Mouse (Mus musculus) mouse trophoblast stem cell (cell line): ENCODE measurements around the gene Vmn2r22.
"Not testable (repeated sequence)": the region's sequence is repeated elsewhere in the genome, so short reads cannot be mapped to it uniquely, and the experiment has no call there.

ENCODE experiments used
- in situ Hi-C, 2 experiments: fragments of 300-500 bp; cut with MseI, MboI; formaldehyde crosslinking; loops; 2 replicates in 1 of 2; 3 replicates in 1 of 2; pipeline ENCODE4 v1.15.1; 2025

Vmn2r22 gene

GRCm38 (mm10) chr6:123650625-123651024 is at the start of gene Vmn2r22:
TSS of gene Vmn2r22 (minus strand) at chr6:123650725.
- in situ Hi-C loops, result not testable (repeated sequence)

GRCm38 (mm10) chr6:123697213-123697612 is 46.7 kb upstream of the Vmn2r22 start:
- in situ Hi-C loops, result no loop called here

DNA sequence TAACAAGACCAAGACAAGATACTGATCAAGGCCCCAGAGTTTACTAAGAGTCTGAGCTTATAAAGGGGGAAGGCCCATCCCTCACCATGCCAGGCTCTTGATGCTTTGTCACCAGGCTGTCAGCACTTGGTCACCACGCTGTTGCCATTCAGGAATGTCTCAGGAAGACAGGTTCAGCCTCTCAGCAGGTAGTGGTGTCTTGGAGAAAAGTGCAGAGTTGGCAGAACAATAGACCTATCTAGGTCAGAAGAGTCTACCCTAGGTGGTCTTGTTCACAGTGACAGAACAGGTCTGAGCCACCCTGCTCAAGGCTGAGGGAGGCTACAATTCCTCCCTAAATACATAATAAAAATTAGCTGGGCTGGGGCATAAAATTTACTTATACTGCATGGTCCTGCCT is 46.1 kb upstream of the Vmn2r22 start:
- in situ Hi-C loops, result not testable (repeated sequence)

DNA sequence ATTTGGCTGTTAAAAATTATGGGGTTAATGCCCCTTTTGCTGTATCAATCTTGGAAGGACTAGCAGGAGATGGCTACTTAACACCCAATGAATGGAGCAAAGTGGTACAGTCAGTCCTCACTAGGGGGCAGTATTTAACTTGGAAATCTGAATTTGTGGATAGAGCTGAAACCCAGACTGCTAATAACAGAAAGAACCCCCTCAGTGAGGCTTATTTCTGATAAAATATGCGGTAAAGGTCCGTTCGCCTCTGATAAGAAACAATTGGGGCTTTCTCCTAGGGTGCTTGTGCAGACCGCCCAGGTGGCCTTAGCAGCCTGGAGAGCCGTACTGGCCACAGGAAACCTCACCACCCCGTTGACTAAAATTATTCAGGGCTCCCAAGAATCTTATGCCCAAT is 6.5 kb upstream of the Vmn2r22 start:
- in situ Hi-C loops, result no loop called here

GRCm38 (mm10) chr6:123639394-123639793 is 11.1 kb downstream of the Vmn2r22 start:
- in situ Hi-C loops, result not testable (repeated sequence)

DNA sequence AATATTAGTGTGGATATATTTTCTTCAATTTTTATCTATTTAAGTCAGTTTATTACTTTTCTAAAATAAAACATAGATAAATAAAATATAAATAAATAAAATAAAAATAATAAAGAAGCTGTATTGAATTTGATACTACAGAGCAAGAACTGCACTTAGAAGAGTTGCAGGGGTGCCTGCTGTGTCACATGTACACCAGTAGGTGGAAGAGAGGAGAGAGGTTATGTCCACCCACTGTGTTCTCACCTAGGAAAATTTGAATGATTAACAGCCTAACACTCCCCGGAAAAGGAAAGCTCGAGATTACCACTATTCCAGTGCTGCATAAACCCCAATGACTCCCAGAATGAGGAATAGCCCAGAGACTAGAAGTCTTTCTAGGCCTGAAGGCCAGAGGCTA is 26.7 kb downstream of the Vmn2r22 start:
- in situ Hi-C loops, result not testable (repeated sequence)

DNA sequence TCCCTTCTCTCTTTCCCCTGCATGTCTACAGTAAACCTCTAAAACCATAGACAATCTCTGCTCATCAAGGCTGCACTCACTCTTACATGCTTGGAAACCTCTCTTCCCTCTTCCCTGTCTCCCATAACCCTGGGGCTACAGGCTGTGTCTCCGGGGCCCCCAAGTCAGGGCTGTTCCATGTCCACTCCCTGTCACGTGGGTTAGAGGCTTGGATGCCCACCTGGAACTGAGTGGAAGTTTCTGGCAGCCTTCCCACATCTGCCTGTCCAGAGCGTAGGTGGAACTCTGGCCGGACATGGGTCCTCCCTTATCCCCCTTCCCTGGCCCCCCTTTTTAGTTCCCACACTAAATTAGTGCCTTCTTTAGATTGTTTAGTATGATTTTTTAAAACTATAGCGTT is 62.2 kb downstream of the Vmn2r22 start:
- in situ Hi-C loops, result not testable (repeated sequence)

DNA sequence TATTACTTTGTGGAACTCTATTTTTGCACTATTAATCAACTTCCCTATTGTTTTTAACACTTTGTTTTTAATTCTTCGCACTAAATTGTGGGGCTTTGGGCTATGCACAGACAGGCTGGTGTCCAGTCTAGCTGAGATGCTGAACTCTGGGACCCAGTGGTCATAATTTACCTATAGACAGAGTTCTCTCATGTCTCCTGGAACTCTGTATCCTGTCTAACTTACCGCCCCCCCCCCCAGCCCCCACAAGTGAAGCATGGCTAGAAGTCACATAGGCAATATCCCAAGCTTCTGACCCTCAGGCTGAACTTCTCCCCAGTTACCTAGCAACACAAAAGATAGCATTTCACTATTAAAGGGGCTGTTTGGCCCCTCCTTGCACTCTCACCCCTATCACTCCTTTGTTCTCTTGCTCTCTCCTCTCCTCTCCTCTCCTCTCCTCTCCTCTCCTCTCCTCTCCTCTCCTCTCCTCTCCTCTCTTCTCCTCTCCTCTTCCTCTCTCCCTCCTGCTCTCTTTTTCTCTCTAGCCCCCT is 62.7 kb downstream of the Vmn2r22 start:
- in situ Hi-C loops, result not testable (repeated sequence)

DNA sequence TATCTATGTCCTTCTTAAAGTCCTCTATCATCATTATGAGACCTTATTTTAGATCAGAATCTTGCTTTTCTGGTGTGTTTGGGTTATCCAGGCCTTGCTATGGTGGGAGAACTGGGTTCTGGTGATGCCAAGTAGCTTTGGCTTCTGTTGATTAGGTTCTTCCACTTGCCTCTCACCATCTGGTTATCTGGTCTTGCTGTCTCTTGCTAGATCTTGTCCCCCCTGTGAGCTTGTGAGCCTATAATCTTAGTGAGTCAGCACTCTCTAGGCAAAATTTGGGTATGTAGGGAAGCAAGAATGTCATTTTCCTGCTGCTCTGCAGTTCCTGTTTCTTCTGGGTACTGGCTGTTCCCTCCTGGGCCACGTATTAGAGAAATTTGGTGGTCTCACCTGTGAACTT is 66.5 kb downstream of the Vmn2r22 start:
- in situ Hi-C loops, result not testable (repeated sequence)

DNA sequence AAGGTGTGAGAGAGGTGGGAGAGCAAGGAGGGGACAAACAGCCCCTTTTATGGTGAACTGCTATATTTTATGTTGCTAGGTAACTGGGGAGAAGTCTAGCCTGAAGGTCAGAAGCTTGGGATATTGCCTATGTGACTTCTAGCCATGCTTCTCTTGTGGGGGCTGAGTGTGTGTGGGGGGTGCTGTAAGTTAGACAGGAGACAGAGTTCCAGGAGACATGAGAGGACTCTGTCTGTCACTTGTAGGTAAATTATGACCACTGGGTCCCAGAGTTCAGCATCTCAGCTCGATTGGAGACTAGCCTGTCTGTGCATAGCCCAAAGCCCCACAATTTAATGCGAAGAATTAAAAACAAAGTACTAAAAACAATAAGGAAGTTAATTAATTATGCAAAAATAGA is 75.8 kb downstream of the Vmn2r22 start:
- in situ Hi-C loops, result not testable (repeated sequence)
